Mouse (Mus musculus): ENCODE measurements at regions not wholly inside any gene's neighbourhood (a gene's known extent, or its start where the extent isn't known, plus 50 kb on each side); places are given as distances from the start of the nearest gene placed in this dataset.

- no peak for ATAC-seq
- H3K4me2 ChIP-seq, result no peak overlapping the region
- WGBS (ENCODE audit: insufficient replicate concordance), result 53% methylated on average over 12 of the region's 12 CpGs
- no peak overlapping the region for H3K4me3 ChIP-seq
- H3K27me3 ChIP-seq (replicated peaks), result no peaks in the 10 kb centered on the region
- H3K27ac ChIP-seq, result no peak overlapping the region
- H3K36me3 ChIP-seq, result no peaks in the 10 kb centered on the region
- H3K9me3 ChIP-seq (replicated peaks), result no peaks in the 10 kb centered on the region
- H3K4me1 ChIP-seq, result no peaks in the 10 kb centered on the region
- H3K9ac ChIP-seq, result no peak overlapping the region
Measured at GRCm38 (mm10) chr13:31326269-31326851, 229.6 kb upstream of the Foxq1 start.

GRCm38 (mm10) chr13:31327511-31327951, 228.4 kb upstream of the Foxq1 start:
- Histone ChIP-seq H3K4me1 (no peaks in the 10 kb centered on the region), H3K4me2 (no peak overlapping the region), H3K36me3 (no peaks in the 10 kb centered on the region), H3K27me3 (replicated peaks) (no peaks in the 10 kb centered on the region), H3K9me3 (replicated peaks) (no peaks in the 10 kb centered on the region), H3K4me3 (no peak overlapping the region), H3K9ac (no peak overlapping the region), H3K27ac (no peak overlapping the region)
- WGBS (ENCODE audit: insufficient replicate concordance), result 70% methylated on average over 7 of the region's 7 CpGs
- no peak for ATAC-seq

DNA sequence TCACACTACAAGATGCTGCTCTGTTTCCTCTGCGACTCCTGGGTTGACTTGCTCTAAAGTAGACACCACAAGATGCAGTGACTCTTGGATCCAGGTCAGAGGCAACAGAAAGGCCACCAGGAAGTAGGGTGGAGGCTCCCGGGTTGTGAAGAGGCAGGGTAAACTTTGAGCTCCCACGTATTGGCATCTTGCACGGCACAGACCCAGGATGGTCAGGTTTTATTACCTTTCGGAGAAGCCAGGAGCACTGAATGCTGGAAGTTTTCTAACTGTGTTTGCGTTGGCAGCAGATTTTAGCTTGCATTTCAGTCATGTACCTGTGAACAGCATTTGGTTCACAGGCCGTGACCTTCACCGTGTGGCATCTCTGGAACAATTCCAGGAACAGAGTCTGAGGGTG, 227.2 kb upstream of the Foxq1 start:
- Histone ChIP-seq H3K4me2 (no peak overlapping the region), H3K4me1 (no peaks in the 10 kb centered on the region), H3K27me3 (replicated peaks) (no peaks in the 10 kb centered on the region), H3K4me3 (no peak overlapping the region), H3K27ac (no peak overlapping the region), H3K9me3 (replicated peaks) (no peaks in the 10 kb centered on the region), H3K36me3 (no peaks in the 10 kb centered on the region), H3K9ac (no peak overlapping the region)
- 71% methylated on average over 8 of the region's 8 CpGs for WGBS (ENCODE audit: insufficient replicate concordance)
- no peak for ATAC-seq

GRCm38 (mm10) chr13:31330731-31331130, 225.2 kb upstream of the Foxq1 start:
- no peaks in the 10 kb centered on the region for H3K36me3 ChIP-seq
- no peak overlapping the region for H3K4me3 ChIP-seq
- no peak overlapping the region for H3K9ac ChIP-seq
- no peaks in the 10 kb centered on the region for H3K27me3 ChIP-seq (replicated peaks)
- no peak overlapping the region for H3K4me2 ChIP-seq
- no peak overlapping the region for H3K27ac ChIP-seq
- H3K9me3 ChIP-seq (replicated peaks), result no peaks in the 10 kb centered on the region
- WGBS (ENCODE audit: insufficient replicate concordance), result 69% methylated on average over 5 of the region's 5 CpGs
- no peak for ATAC-seq
- H3K4me1 ChIP-seq, result no peaks in the 10 kb centered on the region

DNA sequence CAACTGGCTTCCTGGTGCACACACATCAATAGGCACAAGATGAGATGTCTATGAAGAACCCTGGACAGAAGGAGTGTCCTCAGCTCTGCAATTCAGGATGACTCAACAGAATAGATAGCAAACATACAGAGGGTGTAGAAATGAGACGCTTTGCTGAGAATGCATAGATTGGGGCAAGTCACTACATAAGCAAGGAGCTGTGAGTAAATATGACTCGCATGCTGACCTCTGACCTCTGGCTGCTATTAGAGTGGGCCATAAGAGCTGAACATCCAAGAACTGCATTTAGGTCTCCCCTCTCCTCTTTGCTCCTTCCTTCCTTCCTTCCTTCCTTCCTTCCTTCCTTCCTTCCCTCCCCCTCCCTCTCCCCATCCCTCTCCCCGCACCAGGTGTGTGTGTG, 221.0 kb upstream of the Foxq1 start:
- 79% methylated on average over 3 of the region's 3 CpGs for WGBS (ENCODE audit: insufficient replicate concordance)
- H3K4me3 ChIP-seq, result no peak overlapping the region
- H3K4me2 ChIP-seq, result no peak overlapping the region
- no peak overlapping the region for H3K9ac ChIP-seq
- no peak for ATAC-seq
- no peak overlapping the region for H3K27ac ChIP-seq
- no peaks in the 10 kb centered on the region for H3K4me1 ChIP-seq
- H3K36me3 ChIP-seq, result no peaks in the 10 kb centered on the region
- no peaks in the 10 kb centered on the region for H3K9me3 ChIP-seq (replicated peaks)
- H3K27me3 ChIP-seq (replicated peaks), result no peaks in the 10 kb centered on the region

GRCm38 (mm10) chr13:31337631-31338030, 218.3 kb upstream of the Foxq1 start:
- 58% methylated on average over 6 of the region's 6 CpGs for WGBS (ENCODE audit: insufficient replicate concordance)
- H3K9me3 ChIP-seq (replicated peaks), result no peaks in the 10 kb centered on the region

DNA sequence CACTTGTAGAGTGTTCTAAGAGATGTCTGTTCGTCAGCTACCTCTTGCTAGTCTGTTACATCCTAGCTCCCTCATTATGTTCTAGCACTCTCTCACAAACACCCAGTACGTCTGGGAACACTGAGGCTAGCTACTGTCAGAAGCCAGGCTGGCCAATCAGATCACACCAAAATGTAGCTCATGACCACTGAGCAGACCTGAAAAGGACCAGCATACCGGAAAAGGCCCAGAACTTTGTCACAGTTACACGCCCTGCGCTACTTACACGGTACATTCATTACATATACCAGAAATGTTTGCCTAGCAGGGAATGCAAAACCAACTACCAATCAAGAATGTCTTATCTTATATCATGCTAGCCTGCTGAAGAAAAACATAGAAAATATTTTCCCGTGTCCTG, 216.5 kb upstream of the Foxq1 start:
- Histone ChIP-seq H3K4me1 (no peaks in the 10 kb centered on the region), H3K27me3 (replicated peaks) (no peaks in the 10 kb centered on the region), H3K4me3 (no peak overlapping the region), H3K36me3 (no peaks in the 10 kb centered on the region), H3K9me3 (replicated peaks) (no peaks in the 10 kb centered on the region), H3K9ac (no peak overlapping the region), H3K4me2 (no peak overlapping the region), H3K27ac (no peak overlapping the region)
- 73% methylated on average over 7 of the region's 7 CpGs for WGBS (ENCODE audit: insufficient replicate concordance)
- no peak for ATAC-seq

More at GRCm38 (mm10) chr13:31337631-31338030, 218.3 kb upstream of the Foxq1 start:
- Histone ChIP-seq H3K4me1 (no peaks in the 10 kb centered on the region), H3K27ac (no peak overlapping the region), H3K27me3 (replicated peaks) (no peaks in the 10 kb centered on the region), H3K36me3 (no peaks in the 10 kb centered on the region), H3K4me3 (no peak overlapping the region), H3K9ac (no peak overlapping the region), H3K4me2 (no peak overlapping the region)
- no peak for ATAC-seq

GRCm38 (mm10) chr13:31339901-31340300, 216.0 kb upstream of the Foxq1 start:
- no peak overlapping the region for H3K4me3 ChIP-seq
- no peaks in the 10 kb centered on the region for H3K36me3 ChIP-seq
- no peak overlapping the region for H3K9ac ChIP-seq
- ATAC-seq, result no peak
- no peaks in the 10 kb centered on the region for H3K4me1 ChIP-seq
- no peak overlapping the region for H3K4me2 ChIP-seq
- WGBS (ENCODE audit: insufficient replicate concordance), result 54% methylated on average over 2 of the region's 2 CpGs
- no peak overlapping the region for H3K27ac ChIP-seq
- no peaks in the 10 kb centered on the region for H3K27me3 ChIP-seq (replicated peaks)
- H3K9me3 ChIP-seq (replicated peaks), result no peaks in the 10 kb centered on the region

DNA sequence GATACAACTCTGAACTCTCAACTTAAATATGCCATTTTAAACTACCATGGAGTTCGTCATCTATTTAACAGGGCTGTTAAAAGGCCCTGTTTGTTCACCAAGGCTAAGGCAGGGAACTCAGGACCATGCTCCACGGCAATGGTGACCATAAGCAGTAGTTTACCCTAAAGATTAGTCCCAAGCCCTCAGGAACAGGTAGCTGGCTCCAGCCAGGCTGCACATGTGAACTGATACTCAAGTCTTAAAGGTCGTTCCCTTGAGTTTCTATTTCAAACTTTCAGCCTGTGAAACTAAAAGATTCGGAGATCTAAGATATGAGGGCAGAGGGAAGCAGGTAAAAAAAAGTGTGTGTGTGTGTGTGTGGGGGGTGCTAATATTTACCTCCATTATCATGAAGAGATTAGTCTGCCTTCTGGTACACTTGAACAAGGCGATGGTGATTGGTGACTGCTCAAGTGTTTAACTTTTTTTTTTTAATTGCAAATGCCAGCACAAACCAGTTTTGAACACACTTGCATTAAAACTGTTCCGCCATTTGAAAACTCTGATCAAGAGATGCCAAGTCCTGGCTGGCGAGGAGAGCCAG, 215.5 kb upstream of the Foxq1 start:
- Histone ChIP-seq H3K4me2 (no peak overlapping the region), H3K9me3 (replicated peaks) (no peaks in the 10 kb centered on the region), H3K4me1 (no peaks in the 10 kb centered on the region), H3K36me3 (no peaks in the 10 kb centered on the region), H3K9ac (no peak overlapping the region), H3K27ac (no peak overlapping the region), H3K27me3 (replicated peaks) (no peaks in the 10 kb centered on the region), H3K4me3 (no peak overlapping the region)
- ATAC-seq, result no peak
- WGBS (ENCODE audit: insufficient replicate concordance), result 61% methylated on average over 7 of the region's 7 CpGs

DNA sequence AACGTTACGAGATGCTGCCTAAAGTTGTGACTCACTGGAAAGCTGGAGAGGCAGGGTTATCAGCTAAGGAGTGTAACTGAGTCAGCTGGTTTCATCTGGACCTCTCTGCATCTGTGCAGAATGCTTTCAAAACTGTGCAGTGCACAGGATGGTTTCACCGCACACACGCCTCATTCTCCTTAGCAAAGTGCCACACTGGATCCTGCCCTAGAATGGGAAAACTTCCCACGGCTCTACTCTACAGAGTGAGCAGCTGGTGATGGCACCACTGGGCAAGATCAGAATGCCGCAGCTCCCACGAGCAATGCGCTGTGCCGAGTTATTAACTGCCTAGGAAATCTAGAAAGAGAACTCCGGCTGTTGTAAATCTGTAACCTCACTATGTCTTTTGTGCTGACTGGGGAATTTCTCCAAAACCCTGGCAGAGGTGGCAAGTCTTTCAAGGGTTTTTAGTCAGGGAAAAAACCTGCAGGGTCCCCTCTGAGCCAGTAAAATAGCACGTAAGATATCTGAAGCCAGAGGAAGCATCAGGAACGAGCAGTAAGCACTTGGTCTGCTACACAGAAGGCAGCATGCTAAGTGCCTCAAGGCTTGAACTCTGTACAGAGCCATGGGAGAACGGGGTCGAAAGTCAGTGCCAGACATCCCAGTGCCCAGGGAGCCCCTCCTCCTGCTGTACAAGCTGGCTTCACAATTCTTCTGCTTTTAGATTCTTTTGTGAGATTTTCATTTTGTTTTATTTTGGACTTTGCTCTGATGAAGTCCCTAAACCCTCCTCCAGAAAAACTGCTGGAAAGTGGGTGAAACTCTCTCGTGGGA, 214.4 kb upstream of the Foxq1 start:
- Histone ChIP-seq H3K27ac (no peak overlapping the region), H3K9me3 (replicated peaks) (no peaks in the 10 kb centered on the region), H3K27me3 (replicated peaks) (no peaks in the 10 kb centered on the region), H3K4me1 (no peaks in the 10 kb centered on the region), H3K4me2 (no peak overlapping the region), H3K9ac (no peak overlapping the region), H3K4me3 (no peak overlapping the region), H3K36me3 (no peaks in the 10 kb centered on the region)
- no peak for ATAC-seq
- 66% methylated on average over 15 of the region's 15 CpGs for WGBS (ENCODE audit: insufficient replicate concordance)

DNA sequence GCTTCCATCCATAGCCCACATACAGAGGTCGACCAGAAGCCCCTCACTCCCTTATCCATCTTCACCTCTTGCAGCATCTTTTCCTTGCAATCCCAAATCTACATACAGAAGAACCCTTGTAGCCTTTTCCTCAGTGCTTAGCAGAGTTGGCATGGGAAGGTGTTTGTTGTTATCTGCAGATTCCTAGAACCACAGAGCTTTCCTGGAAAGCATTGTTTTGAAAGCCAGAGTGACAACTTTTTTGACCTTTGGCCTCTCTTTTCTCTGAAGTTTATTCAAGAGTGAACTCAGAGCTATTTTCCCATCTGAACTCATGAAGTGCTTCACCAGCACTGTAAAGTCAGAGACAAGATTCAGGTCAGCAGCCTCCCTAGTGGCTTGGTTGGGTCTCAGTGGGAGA, 209.7 kb upstream of the Foxq1 start:
- Histone ChIP-seq H3K27me3 (replicated peaks) (no peaks in the 10 kb centered on the region), H3K4me1 (no peaks in the 10 kb centered on the region), H3K4me3 (no peak overlapping the region), H3K4me2 (no peak overlapping the region), H3K27ac (no peak overlapping the region), H3K9me3 (replicated peaks) (no peaks in the 10 kb centered on the region), H3K36me3 (no peaks in the 10 kb centered on the region), H3K9ac (no peak overlapping the region)
- WGBS (ENCODE audit: insufficient replicate concordance), result 35% methylated on average over 1 of the region's 1 CpGs
- ATAC-seq, result no peak

GRCm38 (mm10) chr13:31347000-31347399, 208.9 kb upstream of the Foxq1 start:
- Histone ChIP-seq H3K4me3 (no peak overlapping the region), H3K9ac (no peak overlapping the region), H3K4me2 (no peak overlapping the region), H3K4me1 (no peaks in the 10 kb centered on the region), H3K27me3 (replicated peaks) (no peaks in the 10 kb centered on the region), H3K9me3 (replicated peaks) (no peaks in the 10 kb centered on the region), H3K27ac (no peak overlapping the region), H3K36me3 (no peaks in the 10 kb centered on the region)
- WGBS (ENCODE audit: insufficient replicate concordance), result 29% methylated on average over 2 of the region's 2 CpGs
- no peak for ATAC-seq
